Mouse (Mus musculus) limb, embryonic 14.5 days (tissue): Measurements from ENCODE around the gene Ajap1. TPM values are rescaled to one million over a fixed set of nuclear protein-coding genes. Genes with fewer than 3 reads are reported as not detected.

Experiments
- ATAC-seq: fragments of 200-750 bp; cut with Nextera tagmentation; 2 replicates; pipeline ENCODE4 v1.8.0; 2017; ENCODE audit warnings: low read depth, moderate number of reproducible peaks, moderate TSS enrichment; ENCODE audit not compliant: low FRiP score
- DNase-seq: peaks from one replicate; pipeline ENCODE4 v3.0.0-alpha.2; 2015; ENCODE audit warnings: low spot score
- H3K27ac ChIP-seq: fragments of 300-500 bp; sonication (generic); replicated peaks from 2 replicates; pipeline ENCODE4 v1.5.1; 2014; ENCODE audit warnings: low read depth, mild to moderate bottlenecking, low read length, moderate library complexity, mixed read lengths
- H3K27me3 ChIP-seq: fragments of 300-500 bp; sonication (generic); 2 replicates; pipeline ENCODE4 v1.6.1; 2014; ENCODE audit warnings: low read length, mixed read lengths; ENCODE audit not compliant: control insufficient read depth, insufficient read depth
- H3K36me3 ChIP-seq: fragments of 300-500 bp; sonication (generic); 2 replicates; pipeline ENCODE4 v1.6.1; 2014; ENCODE audit warnings: mild to moderate bottlenecking, low read length, moderate library complexity, mixed read lengths; ENCODE audit not compliant: control insufficient read depth, insufficient read depth
- H3K4me1 ChIP-seq: fragments of 300-500 bp; sonication (generic); 2 replicates; pipeline ENCODE4 v1.6.1; 2014; ENCODE audit warnings: antibody characterized with exemption, low read length, mixed read lengths; ENCODE audit not compliant: control insufficient read depth, insufficient read depth
- H3K4me2 ChIP-seq: fragments of 300-500 bp; sonication (generic); replicated peaks from 2 replicates; pipeline ENCODE4 v1.6.1; 2014; ENCODE audit warnings: low read depth, mild to moderate bottlenecking, low read length, moderate library complexity; ENCODE audit not compliant: severe bottlenecking
- H3K4me3 ChIP-seq: fragments of 300-500 bp; sonication (generic); replicated peaks from 2 replicates; pipeline ENCODE4 v1.5.1; 2014; ENCODE audit warnings: low read length
- H3K9ac ChIP-seq: fragments of 300-500 bp; sonication (generic); 2 replicates; pipeline ENCODE4 v1.6.1; 2014; ENCODE audit warnings: mild to moderate bottlenecking, low read depth, low read length, moderate library complexity; ENCODE audit not compliant: severe bottlenecking
- H3K9me3 ChIP-seq: fragments of 300-500 bp; sonication (generic); 2 replicates; pipeline ENCODE4 v1.6.1; 2016; ENCODE audit warnings: low read length; ENCODE audit not compliant: control insufficient read depth
- POLR2A ChIP-seq: fragments of 200-500 bp; IDR thresholded peaks from 2 replicates; pipeline ENCODE4 v1.8.0; 2012; ENCODE audit warnings: inconsistent platforms, mild to moderate bottlenecking, moderate library complexity, borderline replicate concordance; ENCODE audit not compliant: insufficient read depth, insufficient read length; ENCODE audit errors: extremely low read depth
- WGBS: fragments of 180-500 bp; shearing (Covaris S2); extraction: QIAGEN DNeasy Blood & Tissue Kit; methylation state at CpG from one replicate; pipeline ENCODE4 v1.1.7; 2014; 5-methylcytosine and 5-hydroxymethylcytosine counted together
- polyA plus RNA-seq, 2 experiments: library from polyadenylated mRNA; depleted of rRNA in 1 of 2; stranded (reverse) in 1 of 2; unstranded in 1 of 2; fragments of >200 nt; fragmentation: Nextera tagmentation in 1 of 2; extraction: Ambion mirVana in 1 of 2; gene quantifications; 2 replicates each; pipeline versions ENCODE4 v1.2.1 to v1.2.3; 2012 to 2014

Ajap1 gene
- polyA plus RNA-seq, 2 experiments = 0.41 to 1.6 TPM

DNA sequence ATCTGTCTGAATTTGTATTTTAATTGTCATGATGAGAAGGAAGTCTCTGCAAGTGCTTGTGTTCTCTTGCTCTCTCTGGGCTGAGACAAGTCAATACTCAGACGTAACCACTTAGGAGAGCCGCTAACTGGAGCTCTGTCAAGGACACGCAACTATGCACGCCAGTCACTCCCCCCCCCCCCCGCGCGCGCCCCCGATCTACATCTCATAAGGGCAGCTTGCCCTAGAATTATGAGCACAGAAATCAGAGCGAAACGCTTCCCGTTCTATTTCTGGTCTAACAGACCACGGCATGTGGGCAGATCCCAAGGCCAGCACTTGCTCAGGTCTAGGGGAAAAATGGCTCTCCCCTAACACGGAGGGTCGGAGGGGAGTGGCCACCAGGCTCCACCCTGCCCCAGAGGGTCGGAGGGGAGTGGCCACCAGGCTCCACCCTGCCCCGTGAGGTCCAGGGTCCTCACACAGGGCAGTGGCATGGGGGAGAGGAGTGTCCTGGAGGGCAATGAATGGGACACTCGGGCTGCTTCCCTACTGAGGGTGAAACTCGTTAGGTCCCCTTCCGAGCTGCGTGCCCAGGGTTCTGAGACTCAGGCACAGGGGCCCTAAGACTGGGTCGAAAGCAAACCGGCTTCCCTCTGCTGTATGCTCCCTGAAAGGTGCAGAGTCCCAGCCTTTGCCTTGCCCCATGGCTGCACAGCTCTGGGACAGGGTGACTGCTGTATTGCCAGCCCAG is 65.3 kb downstream of the Ajap1 start:
- ATAC-seq (no peak; the same call in 1 of the 2 replicates), DNase-seq (no peak)
- H3K4me3 ChIP-seq = 0 out of 2 replicates have a peak overlapping the region, but pooled peaks have one; percentile 14
- no peak overlapping the region for H3K9ac ChIP-seq
- WGBS = 5% methylated on average over 21 of the region's 23 CpGs
- H3K4me1 ChIP-seq = no peaks in the 10 kb centered on the region; the same call in 1 of the 2 replicates
- peak overlapping the region; percentile 37 for H3K4me2 ChIP-seq
- no peak for TF ChIP-seq POLR2A
- no peaks in the 10 kb centered on the region for H3K27me3 ChIP-seq
- no peak overlapping the region for H3K27ac ChIP-seq
- H3K36me3 ChIP-seq = no peaks in the 10 kb centered on the region
- H3K9me3 ChIP-seq = no peaks in the 10 kb centered on the region

DNA sequence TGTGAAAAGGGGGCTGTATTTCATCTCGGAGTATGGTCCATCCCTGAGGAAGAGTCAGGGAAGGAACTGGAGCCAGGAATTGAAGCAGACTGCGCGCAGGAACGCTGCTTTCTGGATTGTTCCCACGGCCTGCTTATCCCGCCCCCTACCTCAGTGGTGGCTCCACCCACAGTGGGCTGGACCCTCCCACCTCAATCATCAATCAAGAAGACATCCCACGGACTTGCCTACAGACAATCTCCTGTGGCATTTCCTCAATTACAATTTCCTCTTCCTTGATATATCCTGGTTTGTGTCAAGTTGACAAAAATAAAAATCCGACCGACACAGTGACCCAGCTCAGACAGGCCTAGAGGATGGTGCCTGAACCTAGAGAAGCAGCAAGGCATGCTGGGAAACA is 66.5 kb downstream of the Ajap1 start:
- H3K36me3 ChIP-seq = no peaks in the 10 kb centered on the region
- DNase-seq = no peak
- 49% methylated on average over 9 of the region's 9 CpGs for WGBS

GRCm38 (mm10) chr4:153398421-153398820 is 84.2 kb downstream of the Ajap1 start:
- Histone ChIP-seq H3K9ac (no peak overlapping the region), H3K4me1 (no peaks in the 10 kb centered on the region), H3K4me2 (no peak overlapping the region), H3K9me3 (no peaks in the 10 kb centered on the region), H3K27ac (no peak overlapping the region), H3K36me3 (no peaks in the 10 kb centered on the region), H3K4me3 (no peak overlapping the region), H3K27me3 (no peaks in the 10 kb centered on the region)
- ATAC-seq = no peak
- 83% methylated on average over 8 of the region's 8 CpGs for WGBS
- DNase-seq = no peak
- no peak for TF ChIP-seq POLR2A

More for the DNA sequence above, 66.5 kb downstream of the Ajap1 start:
- TF ChIP-seq POLR2A = no peak
- Histone ChIP-seq H3K27me3 (no peaks in the 10 kb centered on the region), H3K27ac (no peak overlapping the region), H3K9me3 (no peaks in the 10 kb centered on the region), H3K9ac (no peak overlapping the region), H3K4me1 (no peaks in the 10 kb centered on the region; the same call in 1 of the 2 replicates), H3K4me3 (no peak overlapping the region), H3K4me2 (no peak overlapping the region)
- ATAC-seq = no peak

- DNase-seq = no peak
- TF ChIP-seq POLR2A = no peak
- WGBS = 85% methylated on average over 12 of the region's 12 CpGs
- Histone ChIP-seq H3K4me2 (no peak overlapping the region), H3K27ac (no peak overlapping the region), H3K27me3 (no peaks in the 10 kb centered on the region), H3K36me3 (no peaks in the 10 kb centered on the region), H3K9ac (no peak overlapping the region), H3K4me3 (no peak overlapping the region), H3K4me1 (no peaks in the 10 kb centered on the region), H3K9me3 (no peaks in the 10 kb centered on the region)
- ATAC-seq = no peak
Observed at GRCm38 (mm10) chr4:153387478-153387877, 95.1 kb downstream of the Ajap1 start.

GRCm38 (mm10) chr4:153381433-153381832 is 101.2 kb downstream of the Ajap1 start:
- H3K27me3 ChIP-seq = no peaks in the 10 kb centered on the region
- H3K9ac ChIP-seq = no peak overlapping the region
- H3K36me3 ChIP-seq = no peaks in the 10 kb centered on the region
- H3K4me3 ChIP-seq = no peak overlapping the region
- no peak for ATAC-seq
- H3K27ac ChIP-seq = no peak overlapping the region
- H3K4me2 ChIP-seq = no peak overlapping the region
- no peaks in the 10 kb centered on the region for H3K4me1 ChIP-seq
- WGBS = 71% methylated on average over 7 of the region's 7 CpGs
- no peak for DNase-seq
- TF ChIP-seq POLR2A = no peak
- H3K9me3 ChIP-seq = no peaks in the 10 kb centered on the region
